Mouse (Mus musculus) brown adipose tissue, adult 24 weeks (tissue): Measurements from ENCODE around the gene Gm49776. TPM values are rescaled to one million over a fixed set of nuclear protein-coding genes. Genes with fewer than 3 reads are reported as not detected.

Experiments
- H3K27ac ChIP-seq: fragments of 200-500 bp; replicated peaks from 2 replicates; pipeline ENCODE4 v1.5.1; 2012; ENCODE audit warnings: low read depth, mild to moderate bottlenecking, low read length
- H3K4me1 ChIP-seq: fragments of 200-500 bp; 2 replicates; pipeline ENCODE4 v1.6.1; 2012; ENCODE audit warnings: low read length, mixed read lengths; ENCODE audit not compliant: control insufficient read depth, insufficient read depth, insufficient read length
- H3K4me3 ChIP-seq: fragments of 200-500 bp; 2 replicates; pipeline ENCODE4 v1.5.1; 2012; ENCODE audit warnings: low read depth, mild to moderate bottlenecking, low read length, moderate library complexity; ENCODE audit not compliant: insufficient read depth
- polyA plus RNA-seq: library from polyadenylated mRNA; stranded (reverse); fragments of >200 nt; gene quantifications from 2 replicates; pipeline ENCODE4 v1.2.4, GENCODE M21; 2012; ENCODE audit not compliant: missing spikeins, insufficient read depth, insufficient read length

The Gm49776 gene
- polyA plus RNA-seq, 1 experiment, result not detected

DNA sequence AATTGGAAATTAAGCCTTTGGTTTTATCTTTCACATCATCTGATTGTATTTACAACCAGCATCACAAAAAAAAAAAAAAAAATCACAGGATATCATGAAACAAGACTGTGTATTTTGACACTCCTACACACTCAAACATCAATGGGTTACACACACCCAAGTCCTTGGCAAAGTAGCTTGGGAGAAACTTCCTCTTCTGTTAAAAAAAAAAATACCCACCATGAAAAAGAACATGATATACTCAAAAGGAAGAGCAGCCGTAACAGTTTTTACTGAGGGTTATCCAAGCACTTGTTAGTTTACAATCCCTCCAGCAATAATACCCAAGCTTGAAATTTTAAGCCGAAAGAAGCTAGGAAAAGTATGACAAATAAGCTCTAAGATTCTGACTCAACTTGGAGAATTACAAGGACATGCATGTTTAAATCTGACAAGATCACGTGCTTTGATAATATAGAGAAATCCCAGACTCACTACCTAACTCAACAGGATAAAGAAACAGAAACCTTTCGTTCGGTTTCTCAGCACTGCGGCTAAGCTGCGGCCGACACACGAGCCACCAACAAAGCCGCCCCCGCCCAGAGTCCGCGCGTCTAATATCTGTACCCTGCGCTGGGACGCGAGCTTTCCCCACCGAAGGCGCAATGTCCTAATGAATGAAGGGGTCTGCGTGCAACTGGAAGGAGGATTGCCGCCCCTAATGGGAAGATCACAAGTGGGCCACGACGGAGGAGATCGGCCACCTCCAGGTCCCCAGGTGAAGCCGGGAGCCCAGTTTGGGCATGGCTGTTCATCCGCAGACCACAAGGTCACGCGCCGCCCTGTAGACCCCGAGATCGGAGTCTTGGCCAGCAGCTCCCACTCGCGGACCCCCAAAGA is 10.4 kb downstream of the Gm49776 start:
- H3K4me3 ChIP-seq, result peak overlapping the region; percentile 82
- H3K4me1 ChIP-seq, result peaks cover 7% of the 10 kb centered on the region
- peak overlapping the region; percentile 16; the same call in 1 of the 2 replicates for H3K27ac ChIP-seq

- H3K27ac ChIP-seq, result no peak overlapping the region
- no peak overlapping the region for H3K4me3 ChIP-seq
Observed at GRCm38 (mm10) chr16:18241581-18241980, 16.5 kb downstream of the Gm49776 start.

DNA sequence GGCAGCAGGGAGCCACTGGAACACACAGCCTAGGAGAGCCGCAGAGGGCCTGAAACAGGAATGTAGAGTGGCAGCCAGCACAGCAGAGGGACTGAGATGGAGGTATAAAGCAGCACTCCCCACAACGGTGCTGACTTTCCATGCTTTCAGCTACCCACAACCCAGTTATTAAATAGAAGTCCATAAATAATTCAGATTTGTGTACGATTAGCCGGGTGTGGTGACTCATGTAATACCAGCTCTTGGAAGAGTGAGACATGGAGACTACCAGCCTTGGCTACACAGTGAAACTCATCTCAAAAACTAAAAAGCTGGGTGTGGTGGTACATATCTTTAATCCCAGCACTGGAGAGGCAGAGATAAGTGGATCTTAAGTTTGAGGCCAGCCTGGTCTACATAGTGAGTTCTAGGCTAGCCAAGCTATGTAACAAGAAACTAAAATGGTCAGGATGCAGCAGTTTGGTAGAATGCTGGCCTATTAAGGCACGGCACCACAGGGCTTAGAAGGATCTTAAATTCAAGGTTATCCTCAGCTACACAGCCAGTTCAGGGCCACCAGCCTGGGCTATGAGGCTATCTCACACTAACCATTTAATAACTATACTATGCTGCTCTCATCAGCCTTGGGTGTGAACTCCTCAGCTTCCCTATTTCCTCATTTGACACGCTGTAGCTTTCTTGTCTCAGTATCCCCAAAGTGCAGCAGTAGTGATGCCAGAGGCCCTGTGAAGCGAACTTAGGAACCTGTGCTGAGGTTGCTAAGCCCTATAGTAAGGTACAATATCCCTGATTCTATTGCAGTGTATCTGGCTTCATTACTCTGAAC is 21.2 kb downstream of the Gm49776 start:
- Histone ChIP-seq H3K4me1 (peaks cover 10% of the 10 kb centered on the region), H3K27ac (no peak overlapping the region), H3K4me3 (no peak overlapping the region)

More at GRCm38 (mm10) chr16:18241581-18241980, 16.5 kb downstream of the Gm49776 start:
- no peaks in the 10 kb centered on the region for H3K4me1 ChIP-seq

- Histone ChIP-seq H3K27ac (peak overlapping the region; percentile 78), H3K4me3 (peak overlapping the region; percentile 78), H3K4me1 (peaks cover 17% of the 10 kb centered on the region)
Observed at GRCm38 (mm10) chr16:18235389-18236065, 22.6 kb downstream of the Gm49776 start.

GRCm38 (mm10) chr16:18234671-18235388 is 23.3 kb downstream of the Gm49776 start, which contains the start of gene Zdhhc8:
Gene Zdhhc8 (minus strand): TSS chr16:18235136.
- Histone ChIP-seq H3K27ac (peak within 1 kb of the TSS; percentile 78), H3K4me1 (peaks cover 24% of the 10 kb centered on the region), H3K4me3 (peak within 1 kb of the TSS; percentile 78)

DNA sequence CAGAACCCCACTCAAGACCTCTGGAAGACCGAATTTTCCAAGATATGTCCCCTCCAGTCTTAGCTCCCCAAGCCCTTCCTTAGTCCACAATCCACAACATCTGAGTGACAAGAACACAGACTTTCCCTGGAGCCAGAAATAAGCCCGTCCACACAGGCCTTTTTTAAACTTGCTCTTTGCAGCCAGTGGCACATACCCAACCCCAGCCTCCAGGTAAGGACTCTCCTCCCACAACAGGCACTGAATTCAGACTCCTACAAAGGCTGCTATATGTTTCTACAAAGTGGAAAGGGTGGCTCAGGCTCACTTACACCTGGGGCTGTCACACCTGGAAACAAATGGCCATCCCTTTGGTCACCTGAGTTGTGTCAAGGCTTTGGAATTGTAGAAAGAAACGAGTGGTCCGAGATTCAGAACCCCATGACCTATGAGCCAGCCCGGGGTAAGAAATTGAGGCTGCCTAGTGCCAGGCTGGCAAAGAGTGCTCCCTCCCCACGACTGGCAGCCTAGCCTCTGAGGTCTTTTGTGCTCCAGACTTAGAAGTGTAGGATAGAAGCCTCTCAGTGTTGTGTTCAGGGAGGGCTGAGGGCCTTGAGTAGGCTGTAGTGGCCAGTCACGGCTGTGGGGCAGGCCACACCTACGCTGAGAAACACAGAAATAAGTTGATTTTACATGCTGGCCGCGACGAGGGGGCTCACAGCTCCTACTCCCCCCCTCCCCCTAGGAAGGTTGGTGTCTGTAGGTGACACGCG is 24.0 kb downstream of the Gm49776 start:
- Histone ChIP-seq H3K4me3 (peak overlapping the region; percentile 78), H3K27ac (no peak overlapping the region), H3K4me1 (peaks cover 29% of the 10 kb centered on the region)

- Histone ChIP-seq H3K4me1 (peaks cover 29% of the 10 kb centered on the region), H3K27ac (no peak overlapping the region), H3K4me3 (no peak overlapping the region)
Observed at GRCm38 (mm10) chr16:18233451-18233850, 24.7 kb downstream of the Gm49776 start.

- Histone ChIP-seq H3K27ac (no peak overlapping the region), H3K4me3 (no peak overlapping the region), H3K4me1 (peaks cover 29% of the 10 kb centered on the region)
Observed at GRCm38 (mm10) chr16:18231451-18231850, 26.7 kb downstream of the Gm49776 start.

DNA sequence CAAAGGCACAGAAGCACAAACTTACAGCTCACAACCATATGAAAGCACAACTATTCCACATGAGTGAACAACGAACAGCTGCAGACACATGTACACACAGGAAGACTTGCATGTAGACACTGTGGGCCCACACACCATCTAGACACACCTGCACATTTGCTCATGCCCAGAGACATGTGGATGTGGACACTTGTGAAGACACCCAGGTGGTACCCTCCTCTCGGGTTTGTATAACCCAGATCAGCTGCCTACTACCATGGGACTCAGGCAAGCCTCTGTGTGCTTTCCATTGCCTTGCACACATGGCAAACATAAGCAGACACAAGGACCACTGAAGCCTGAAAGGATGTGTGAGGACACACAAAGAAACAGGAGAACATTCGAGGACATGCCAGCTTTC is 27.1 kb downstream of the Gm49776 start:
- Histone ChIP-seq H3K27ac (no peak overlapping the region), H3K4me1 (peaks cover 28% of the 10 kb centered on the region), H3K4me3 (no peak overlapping the region)

DNA sequence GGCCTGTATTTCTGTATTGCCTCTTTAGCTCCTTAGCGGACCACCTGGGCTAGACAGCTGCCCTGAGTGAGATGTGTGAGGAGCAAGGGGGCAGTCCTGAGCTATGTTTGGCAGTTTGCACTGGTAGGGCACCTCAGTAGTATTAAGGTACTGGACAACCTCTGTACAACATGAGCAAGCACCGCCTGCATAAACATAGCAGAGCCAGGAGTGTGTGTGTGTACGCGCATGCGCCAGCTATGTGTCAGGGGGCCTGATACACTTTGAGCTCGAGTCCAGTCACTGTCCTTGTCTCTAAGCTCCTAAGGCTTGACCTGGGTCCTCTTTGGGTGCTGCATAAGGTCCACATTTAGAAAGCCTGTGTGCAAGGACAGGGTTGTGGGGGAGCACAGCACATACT is 27.5 kb downstream of the Gm49776 start:
- Histone ChIP-seq H3K27ac (no peak overlapping the region), H3K4me1 (peaks cover 25% of the 10 kb centered on the region), H3K4me3 (no peak overlapping the region)

GRCm38 (mm10) chr16:18229622-18230021 is 28.5 kb downstream of the Gm49776 start:
- Histone ChIP-seq H3K27ac (no peak overlapping the region), H3K4me1 (peaks cover 25% of the 10 kb centered on the region), H3K4me3 (no peak overlapping the region)

GRCm38 (mm10) chr16:18228856-18229255 is 29.3 kb downstream of the Gm49776 start:
- Histone ChIP-seq H3K27ac (no peak overlapping the region), H3K4me1 (peaks cover 22% of the 10 kb centered on the region)

GRCm38 (mm10) chr16:18227897-18228422 is 30.2 kb downstream of the Gm49776 start:
- no peak overlapping the region for H3K27ac ChIP-seq

More at GRCm38 (mm10) chr16:18228856-18229255, 29.3 kb downstream of the Gm49776 start:
- no peak overlapping the region for H3K4me3 ChIP-seq

More at GRCm38 (mm10) chr16:18227897-18228422, 30.2 kb downstream of the Gm49776 start:
- Histone ChIP-seq H3K4me3 (no peak overlapping the region), H3K4me1 (peaks cover 19% of the 10 kb centered on the region)
